Mouse (Mus musculus) midbrain, embryonic 10.5 days (tissue): ENCODE data around the gene Lrch3. TPM values are rescaled to one million over a fixed set of nuclear protein-coding genes. Genes with fewer than 3 reads are reported as not detected.
A peak's percentile ranks its signal among the peaks of the same experiment; 100 is the strongest.
"Not testable (repeated sequence)": the region's sequence is repeated elsewhere in the genome, so short reads cannot be mapped to it uniquely, and the experiment has no call there.

Experiments
- DNase-seq: peaks from one replicate; pipeline ENCODE4 v3.0.0-alpha.2; 2017; ENCODE audit warnings: low spot score
- H3K27ac ChIP-seq: fragments of 300-500 bp; sonication (generic); replicated peaks from 2 replicates; pipeline ENCODE4 v1.5.1; 2016; ENCODE audit warnings: mild to moderate bottlenecking
- H3K27me3 ChIP-seq: fragments of 300-500 bp; sonication (generic); 2 replicates; pipeline ENCODE4 v1.6.1; 2016; ENCODE audit warnings: low read depth, mild to moderate bottlenecking; ENCODE audit not compliant: poor library complexity, severe bottlenecking
- H3K36me3 ChIP-seq: fragments of 300-500 bp; sonication (generic); 2 replicates; pipeline ENCODE4 v1.6.1; 2016; ENCODE audit warnings: mild to moderate bottlenecking, moderate library complexity
- H3K4me1 ChIP-seq: fragments of 300-500 bp; sonication (generic); 2 replicates; pipeline ENCODE4 v1.6.1; 2016
- H3K4me3 ChIP-seq: fragments of 300-500 bp; sonication (generic); 2 replicates; pipeline ENCODE4 v1.5.1; 2016; ENCODE audit warnings: mild to moderate bottlenecking, moderate library complexity
- H3K9me3 ChIP-seq: fragments of 300-500 bp; sonication (generic); replicated peaks from 2 replicates; pipeline ENCODE4 v1.6.1; 2016; ENCODE audit warnings: mild to moderate bottlenecking
- WGBS: fragments of 180-500 bp; shearing (Covaris S2); methylation state at CpG from one replicate; pipeline ENCODE4 v1.1.7; 2016; 5-methylcytosine and 5-hydroxymethylcytosine counted together
- polyA plus RNA-seq: library from polyadenylated mRNA; unstranded; fragments of >200 nt; fragmentation: Nextera tagmentation; extraction: Ambion mirVana; gene quantifications from 2 replicates; pipeline ENCODE4 v1.2.1, GENCODE M21; 2016

Gene Lrch3
- polyA plus RNA-seq, 1 experiment from 2014 or later, result 32.1 TPM

DNA sequence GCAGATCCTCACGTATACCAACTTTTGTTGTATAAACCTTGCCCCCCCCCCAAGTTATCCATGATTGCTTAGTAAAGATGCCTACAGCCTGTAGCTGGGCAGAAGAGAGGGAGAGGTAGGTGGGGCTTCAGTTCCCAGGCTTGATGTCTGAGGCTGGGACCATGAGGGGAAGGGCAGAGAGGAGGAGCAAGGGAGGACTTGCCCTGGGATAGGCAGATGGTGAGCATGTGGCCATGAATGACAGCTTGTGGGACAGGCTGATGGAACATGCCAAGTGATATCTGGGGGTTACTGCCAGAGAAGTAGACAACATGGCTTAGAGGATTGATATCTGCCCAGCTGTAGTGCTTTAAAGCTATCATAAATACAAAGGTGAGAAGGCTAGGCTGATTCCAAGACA, 134.1 kb downstream of the Lrch3 start:
- Histone ChIP-seq H3K9me3 (no peaks in the 10 kb centered on the region), H3K36me3 (peaks cover 10% of the 10 kb centered on the region), H3K4me3 (no peak overlapping the region), H3K27ac (no peak overlapping the region), H3K27me3 (no peaks in the 10 kb centered on the region), H3K4me1 (no peaks in the 10 kb centered on the region)
- no peak for DNase-seq
- WGBS, result 89% methylated on average over 1 of the region's 1 CpGs

- Histone ChIP-seq H3K4me3 (no peak overlapping the region), H3K36me3 (peaks cover 10% of the 10 kb centered on the region), H3K9me3 (no peaks in the 10 kb centered on the region), H3K4me1 (no peaks in the 10 kb centered on the region), H3K27ac (no peak overlapping the region), H3K27me3 (no peaks in the 10 kb centered on the region)
- WGBS, result 85% methylated on average over 2 of the region's 2 CpGs
- no peak for DNase-seq
Measured at GRCm38 (mm10) chr16:33048686-33049085, 134.8 kb downstream of the Lrch3 start.

DNA sequence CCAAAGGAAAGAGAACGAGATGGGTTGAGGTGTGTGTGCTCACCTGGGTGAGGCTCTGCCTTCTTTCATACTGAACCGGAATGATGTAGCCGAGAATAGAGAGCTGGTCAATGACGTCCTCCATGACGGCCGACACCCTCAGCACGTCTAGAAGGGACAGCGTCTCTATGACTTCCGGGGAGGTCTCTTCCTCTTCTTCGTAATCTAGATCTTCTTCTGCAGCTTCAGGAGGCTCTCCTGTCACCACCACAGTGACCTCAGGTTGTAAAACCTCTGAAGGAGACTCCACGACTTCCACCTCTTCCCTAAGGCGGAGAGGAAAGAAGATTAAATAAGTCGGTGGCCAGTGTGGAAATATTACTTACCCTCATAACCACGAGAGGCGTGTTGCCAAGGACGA, 135.9 kb downstream of the Lrch3 start:
- H3K9me3 ChIP-seq, result no peaks in the 10 kb centered on the region
- DNase-seq, result no peak
- no peak overlapping the region for H3K27ac ChIP-seq
- no peaks in the 10 kb centered on the region for H3K4me1 ChIP-seq
- no peaks in the 10 kb centered on the region for H3K27me3 ChIP-seq
- H3K36me3 ChIP-seq, result peaks cover 10% of the 10 kb centered on the region
- no peak overlapping the region for H3K4me3 ChIP-seq
- 94% methylated on average over 16 of the region's 16 CpGs for WGBS

- Histone ChIP-seq H3K27me3 (no peaks in the 10 kb centered on the region), H3K9me3 (no peaks in the 10 kb centered on the region), H3K4me3 (no peak overlapping the region), H3K27ac (no peak overlapping the region), H3K4me1 (peaks cover 11% of the 10 kb centered on the region), H3K36me3 (peaks cover 15% of the 10 kb centered on the region)
- no peak for DNase-seq
- 81% methylated on average over 5 of the region's 5 CpGs for WGBS
Measured at GRCm38 (mm10) chr16:33053141-33053540, 139.2 kb downstream of the Lrch3 start.

DNA sequence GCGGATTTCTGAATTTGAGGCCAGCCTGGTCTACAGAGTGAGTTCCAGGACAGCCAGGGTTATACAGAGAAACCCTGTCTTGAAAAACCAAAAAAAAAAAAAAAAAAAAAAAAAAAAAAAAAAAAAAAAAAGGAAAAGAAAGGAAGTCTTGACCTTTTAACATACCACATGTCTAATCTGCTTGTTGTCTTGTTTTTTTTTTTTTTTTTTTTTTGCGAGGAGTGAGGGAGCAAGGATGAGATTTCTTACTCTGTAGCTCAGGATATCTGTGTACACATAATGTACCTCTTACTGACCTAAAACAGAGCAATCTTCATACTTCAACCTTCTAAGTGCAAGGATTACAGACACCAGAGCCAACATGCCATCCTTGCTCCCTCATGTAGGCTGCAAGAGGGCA, 141.0 kb downstream of the Lrch3 start:
- 83% methylated on average over 2 of the region's 2 CpGs for WGBS
- H3K4me1 ChIP-seq, result peaks cover 24% of the 10 kb centered on the region
- H3K4me3 ChIP-seq, H3K27ac ChIP-seq, DNase-seq, H3K27me3 ChIP-seq, H3K9me3 ChIP-seq: not testable (repeated sequence)
- peaks cover 25% of the 10 kb centered on the region for H3K36me3 ChIP-seq

GRCm38 (mm10) chr16:33055655-33056054, 141.8 kb downstream of the Lrch3 start:
- H3K36me3 ChIP-seq, result peaks cover 31% of the 10 kb centered on the region
- 27% methylated on average over 10 of the region's 10 CpGs for WGBS
- no peaks in the 10 kb centered on the region for H3K9me3 ChIP-seq
- no peaks in the 10 kb centered on the region for H3K27me3 ChIP-seq
- peak overlapping the region; percentile 97 for H3K27ac ChIP-seq
- no peak for DNase-seq
- H3K4me1 ChIP-seq, result peaks cover 24% of the 10 kb centered on the region
- peak overlapping the region; percentile 90 for H3K4me3 ChIP-seq

DNA sequence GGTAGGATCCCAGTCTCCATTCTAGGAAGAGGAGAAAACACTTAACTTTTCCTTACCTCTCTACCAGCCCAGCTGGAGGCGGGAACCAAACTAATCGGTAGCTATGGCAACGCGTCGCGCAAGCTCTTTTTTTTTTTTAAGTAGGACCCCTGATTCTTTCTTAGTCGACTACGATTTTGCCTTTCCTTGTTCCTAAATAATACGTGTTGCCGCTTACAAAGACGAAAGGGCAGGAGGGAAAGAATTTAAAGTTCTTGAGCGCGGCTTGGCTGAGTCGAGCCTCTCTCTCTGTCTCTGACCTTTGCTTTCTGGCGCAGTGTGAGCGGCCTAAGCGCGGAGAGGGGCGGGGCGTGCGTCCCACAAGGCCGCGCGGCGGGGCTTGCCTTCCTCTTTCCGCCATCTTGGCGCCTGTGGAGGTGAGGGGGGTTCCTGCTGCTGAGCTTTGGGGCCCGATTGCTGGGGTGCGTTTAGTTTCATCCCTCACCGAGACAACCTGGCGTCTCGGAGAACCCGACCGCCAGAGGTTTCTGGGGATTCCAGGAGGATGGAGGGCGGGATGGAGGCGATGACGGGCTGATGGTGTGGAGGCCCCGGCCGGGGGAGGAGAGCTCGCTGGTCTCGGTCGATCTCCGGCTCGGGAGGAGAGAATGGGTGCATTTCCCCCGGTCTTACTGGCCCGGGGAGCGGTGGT, 142.3 kb downstream of the Lrch3 start, which contains the start of the genes Iqcg and Rpl35a:
Gene Iqcg, minus strand, starts transcription at position 124 of the 691 bp plus-strand sequence.
Gene Rpl35a, plus strand, starts transcription at position 359 of the 691 bp plus-strand sequence.
- H3K27me3 ChIP-seq, result no peaks in the 10 kb centered on the region
- H3K9me3 ChIP-seq, result no peaks in the 10 kb centered on the region
- peaks cover 24% of the 10 kb centered on the region for H3K4me1 ChIP-seq
- WGBS, result under 1% methylated on average over 47 of the region's 47 CpGs
- DNase-seq, result peak; percentile 90
- H3K36me3 ChIP-seq, result peaks cover 36% of the 10 kb centered on the region
- H3K4me3 ChIP-seq, result peak within 1 kb of the TSS; percentile 90
- peak within 1 kb of the TSS; percentile 97 for H3K27ac ChIP-seq

DNA sequence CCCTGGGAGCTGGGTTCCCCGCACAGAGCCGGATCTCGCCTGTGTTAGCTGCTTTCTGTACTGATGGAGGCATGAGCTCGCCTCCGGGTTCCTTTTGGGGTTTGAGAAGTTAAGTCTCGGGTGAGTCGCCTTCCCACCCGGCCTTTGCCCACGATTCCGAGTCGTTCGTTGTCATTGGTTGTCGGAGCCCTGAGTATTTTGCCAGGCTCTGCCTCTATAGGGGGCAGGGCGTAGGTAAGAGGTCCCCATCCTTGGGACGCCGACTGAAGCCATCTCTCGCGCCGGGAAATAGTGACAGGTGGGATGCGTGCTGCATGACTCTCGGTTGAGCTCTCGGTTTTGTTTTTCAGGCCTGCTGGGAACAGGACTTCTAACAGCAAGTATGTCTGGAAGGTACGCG, 142.9 kb downstream of the Lrch3 start:
- WGBS, result under 1% methylated on average over 24 of the region's 24 CpGs
- H3K27me3 ChIP-seq, result no peaks in the 10 kb centered on the region
- H3K4me3 ChIP-seq, result peak overlapping the region; percentile 90
- DNase-seq, result no peak
- no peaks in the 10 kb centered on the region for H3K9me3 ChIP-seq
- H3K4me1 ChIP-seq, result peaks cover 27% of the 10 kb centered on the region
- H3K27ac ChIP-seq, result peak overlapping the region; percentile 97
- H3K36me3 ChIP-seq, result peaks cover 36% of the 10 kb centered on the region

DNA sequence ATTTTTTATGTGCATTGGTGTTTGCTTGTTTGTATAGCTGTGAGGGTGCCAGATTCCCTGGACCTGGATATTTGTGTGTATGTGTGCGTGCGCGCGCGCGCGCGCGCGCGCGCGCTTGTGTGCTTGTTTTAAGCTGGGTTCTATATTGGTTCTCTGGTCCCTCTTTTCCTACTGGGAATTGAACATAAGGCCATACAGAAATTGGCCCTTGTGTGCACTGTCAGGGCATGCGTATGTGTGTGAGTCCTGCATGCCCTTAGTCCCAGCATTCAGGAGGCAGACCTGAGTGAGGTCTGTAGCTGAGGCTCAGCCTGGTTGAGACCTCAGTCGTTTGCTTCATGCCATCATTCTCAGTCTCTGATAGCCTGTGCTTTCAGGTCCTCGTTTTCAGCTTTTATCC, 144.1 kb downstream of the Lrch3 start:
- H3K9me3 ChIP-seq, result no peaks in the 10 kb centered on the region
- H3K36me3 ChIP-seq, result peaks cover 36% of the 10 kb centered on the region
- 95% methylated on average over 16 of the region's 16 CpGs for WGBS
- H3K27ac ChIP-seq, result no peak overlapping the region
- peaks cover 35% of the 10 kb centered on the region for H3K4me1 ChIP-seq
- H3K4me3 ChIP-seq, result peak overlapping the region; percentile 90
- no peaks in the 10 kb centered on the region for H3K27me3 ChIP-seq
- DNase-seq, result no peak

- not testable (repeated sequence) for H3K27ac ChIP-seq, DNase-seq, H3K9me3 ChIP-seq, H3K27me3 ChIP-seq
- peak overlapping the region; percentile 90; the same call in 1 of the 2 replicates for H3K4me3 ChIP-seq
- H3K36me3 ChIP-seq, result peaks cover 36% of the 10 kb centered on the region
- 93% methylated on average over 9 of the region's 9 CpGs for WGBS
- H3K4me1 ChIP-seq, result peaks cover 41% of the 10 kb centered on the region
Measured at GRCm38 (mm10) chr16:33058656-33059055, 144.8 kb downstream of the Lrch3 start.

DNA sequence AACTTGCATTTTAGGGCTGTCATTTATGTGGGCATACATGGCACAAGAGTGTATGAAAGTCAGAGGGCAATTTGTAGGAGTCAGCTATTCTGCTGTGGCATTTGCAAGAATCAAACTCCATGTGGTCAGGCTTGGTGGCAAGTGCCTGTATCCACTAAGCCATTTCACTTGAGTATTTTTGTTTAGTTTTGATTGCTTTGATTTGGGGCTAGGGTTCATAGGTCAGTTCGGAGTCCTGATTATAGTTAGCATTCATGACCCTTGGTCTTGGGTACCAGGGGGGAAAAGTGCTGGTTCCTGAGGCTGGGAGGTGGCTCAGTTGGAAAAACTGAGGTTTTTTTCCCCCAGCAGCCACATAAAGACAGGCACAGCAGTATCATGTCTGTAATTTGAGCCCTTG, 145.6 kb downstream of the Lrch3 start:
- no peaks in the 10 kb centered on the region for H3K9me3 ChIP-seq
- no peak for DNase-seq
- H3K4me3 ChIP-seq, result no peak overlapping the region
- H3K36me3 ChIP-seq, result peaks cover 36% of the 10 kb centered on the region
- H3K27ac ChIP-seq, result no peak overlapping the region
- peaks cover 47% of the 10 kb centered on the region for H3K4me1 ChIP-seq
- 90% methylated on average over 1 of the region's 1 CpGs for WGBS
- H3K27me3 ChIP-seq, result no peaks in the 10 kb centered on the region

DNA sequence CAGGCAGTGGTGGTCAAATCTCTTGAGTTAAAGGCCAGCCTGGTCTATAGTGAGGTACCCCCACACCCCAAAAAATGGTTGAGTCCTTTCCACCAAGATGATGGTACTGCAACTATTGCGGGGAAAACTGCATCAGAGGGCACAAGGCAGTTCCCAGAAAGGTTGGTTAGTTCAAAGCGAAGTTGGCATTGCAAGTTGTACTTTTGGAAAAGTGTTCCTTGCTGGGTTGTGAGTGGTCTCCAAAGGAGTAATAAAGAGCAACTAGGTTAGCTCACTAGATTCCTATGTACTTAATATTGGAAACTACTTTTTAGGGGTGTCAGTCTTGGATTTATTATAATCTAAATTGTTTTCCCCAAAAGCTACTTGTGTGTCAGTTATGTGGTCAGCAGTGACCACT, 147.0 kb downstream of the Lrch3 start:
- Histone ChIP-seq H3K27me3 (no peaks in the 10 kb centered on the region), H3K4me3 (no peak overlapping the region), H3K27ac (no peak overlapping the region), H3K36me3 (peaks cover 40% of the 10 kb centered on the region), H3K4me1 (peaks cover 43% of the 10 kb centered on the region), H3K9me3 (no peaks in the 10 kb centered on the region)
- WGBS, result 79% methylated on average over 2 of the region's 2 CpGs
- no peak for DNase-seq

GRCm38 (mm10) chr16:33061400-33061799, 147.5 kb downstream of the Lrch3 start:
- WGBS, result 53% methylated on average over 11 of the region's 11 CpGs
- peak overlapping the region; percentile 83 for H3K4me3 ChIP-seq

More at GRCm38 (mm10) chr16:33061400-33061799, 147.5 kb downstream of the Lrch3 start:
- Histone ChIP-seq H3K9me3 (no peaks in the 10 kb centered on the region), H3K4me1 (peaks cover 43% of the 10 kb centered on the region), H3K36me3 (peaks cover 42% of the 10 kb centered on the region), H3K27ac (peak overlapping the region; percentile 93), H3K27me3 (no peaks in the 10 kb centered on the region)
- DNase-seq, result no peak
